Mouse (Mus musculus): Measurements from ENCODE around the gene Pdlim4. TPM values are rescaled to one million over a fixed set of nuclear protein-coding genes. Genes with fewer than 3 reads are reported as not detected.

Pdlim4 gene
- polyA plus RNA-seq, 1 experiment, result 469 TPM

DNA sequence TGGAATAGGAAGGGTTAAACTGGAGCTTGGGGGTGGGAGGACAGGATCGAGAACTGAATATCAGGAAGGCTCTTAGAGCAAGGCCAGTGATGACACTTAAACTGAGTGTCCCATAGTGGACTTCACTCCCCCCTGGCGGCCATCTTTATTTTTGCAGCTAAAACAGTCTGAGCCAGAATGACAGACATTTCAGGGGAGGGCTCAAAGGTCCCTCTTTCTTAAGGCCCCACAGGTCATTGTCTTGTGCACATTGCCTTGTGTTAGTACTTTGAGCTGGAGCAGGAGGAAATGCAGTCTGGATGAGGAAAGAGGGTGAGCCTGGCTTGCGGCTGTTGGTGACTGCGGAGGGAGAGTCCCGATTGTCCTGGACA, 20.1 kb upstream of the Pdlim4 start:
- Histone ChIP-seq H3K79me2 (ENCODE audit: control insufficient read depth, insufficient read depth) (no peaks in the 10 kb centered on the region), H3K4me2 (ENCODE audit: low read depth) (no peak overlapping the region), H3K27me3 (ENCODE audit: control insufficient read depth, insufficient read depth, insufficient read length) (no peaks in the 10 kb centered on the region), H3ac (ENCODE audit: control insufficient read depth, insufficient read length) (no peak overlapping the region), H3K36me3 (ENCODE audit: control insufficient read depth, insufficient read depth) (no peaks in the 10 kb centered on the region), H3K4me3 (no peak overlapping the region)
- TF ChIP-seq MYOG (IDR thresholded peaks at IDR 0.05; ENCODE audit: control insufficient read depth in 1 of 3, insufficient read depth in 1 of 3, insufficient read length in 2 of 3, low read depth in 2 of 3) (no peak), MAX (IDR thresholded peaks at IDR 0.05; ENCODE audit: low read depth) (no peak), POLR2AphosphoS2 (IDR thresholded peaks at IDR 0.05; ENCODE audit: insufficient read length, low read depth) (no peak), MYOD1 (IDR thresholded peaks at IDR 0.05; ENCODE audit: control insufficient read depth in 1 of 3, insufficient read length in 2 of 3, low read depth in 2 of 3) (no peak), TCF12 (IDR thresholded peaks at IDR 0.05; ENCODE audit: insufficient read depth, poor library complexity, severe bottlenecking) (no peak), POLR2A (IDR thresholded peaks at IDR 0.05; ENCODE audit: insufficient read length, low read depth) (no peak), REST (IDR thresholded peaks at IDR 0.05; ENCODE audit: insufficient read depth, insufficient read length) (no peak), E2F4 (IDR thresholded peaks at IDR 0.05; ENCODE audit: insufficient read depth) (no peak)

DNA sequence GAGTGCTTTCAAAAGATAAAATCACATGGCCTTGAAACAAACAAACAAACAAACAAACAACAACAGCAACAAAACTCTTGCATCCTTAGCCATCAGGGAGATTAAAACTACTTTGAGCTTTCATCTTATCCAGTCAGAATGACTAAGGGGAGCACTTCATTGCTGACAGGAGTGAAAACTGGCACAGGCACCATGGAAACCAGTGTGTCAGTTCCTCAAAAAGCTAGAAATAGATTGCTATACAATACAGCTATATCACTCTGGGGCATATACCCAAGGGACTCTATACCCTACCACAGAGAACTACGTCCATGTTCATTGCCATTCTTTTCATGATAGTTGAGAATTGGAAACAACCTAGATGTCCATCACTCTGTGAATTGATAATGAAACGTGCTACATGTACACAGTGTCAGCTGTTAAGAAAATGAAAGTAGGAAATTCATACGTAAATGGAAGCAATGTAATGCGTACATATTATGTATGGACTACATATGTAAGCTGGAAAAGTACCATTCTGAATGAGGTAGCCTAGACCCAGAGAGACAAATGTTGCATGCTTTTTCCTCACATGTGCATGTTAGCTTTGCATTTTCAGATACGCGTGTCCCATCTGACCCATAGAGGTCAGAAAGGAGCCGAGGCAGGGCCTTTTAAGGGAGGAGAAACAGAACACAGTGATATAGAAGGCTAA, 19.6 kb upstream of the Pdlim4 start:
- Histone ChIP-seq H3K27me3 (ENCODE audit: control insufficient read depth, insufficient read depth, insufficient read length) (no peaks in the 10 kb centered on the region), H3K4me3 (no peak overlapping the region), H3K4me2 (ENCODE audit: low read depth) (no peak overlapping the region), H3K79me2 (ENCODE audit: control insufficient read depth, insufficient read depth) (no peaks in the 10 kb centered on the region), H3ac (ENCODE audit: control insufficient read depth, insufficient read length) (no peak overlapping the region), H3K36me3 (ENCODE audit: control insufficient read depth, insufficient read depth) (no peaks in the 10 kb centered on the region)
- no peak for TF ChIP-seq POLR2AphosphoS2 (IDR thresholded peaks at IDR 0.05; ENCODE audit: insufficient read length, low read depth)
- no peak for TF ChIP-seq REST (IDR thresholded peaks at IDR 0.05; ENCODE audit: insufficient read depth, insufficient read length)
- TF ChIP-seq USF1 (IDR thresholded peaks at IDR 0.05; ENCODE audit: low read depth), result no peak
- TF ChIP-seq SRF (IDR thresholded peaks at IDR 0.05; ENCODE audit: control insufficient read depth, insufficient read length, low read depth), result no peak
- no peak for TF ChIP-seq MYOG (IDR thresholded peaks at IDR 0.05; ENCODE audit: control insufficient read depth in 1 of 3, insufficient read depth in 1 of 3, insufficient read length in 2 of 3, low read depth in 2 of 3)
- TF ChIP-seq TCF3 (IDR thresholded peaks at IDR 0.05; ENCODE audit: insufficient read length, low read depth), result no peak

DNA sequence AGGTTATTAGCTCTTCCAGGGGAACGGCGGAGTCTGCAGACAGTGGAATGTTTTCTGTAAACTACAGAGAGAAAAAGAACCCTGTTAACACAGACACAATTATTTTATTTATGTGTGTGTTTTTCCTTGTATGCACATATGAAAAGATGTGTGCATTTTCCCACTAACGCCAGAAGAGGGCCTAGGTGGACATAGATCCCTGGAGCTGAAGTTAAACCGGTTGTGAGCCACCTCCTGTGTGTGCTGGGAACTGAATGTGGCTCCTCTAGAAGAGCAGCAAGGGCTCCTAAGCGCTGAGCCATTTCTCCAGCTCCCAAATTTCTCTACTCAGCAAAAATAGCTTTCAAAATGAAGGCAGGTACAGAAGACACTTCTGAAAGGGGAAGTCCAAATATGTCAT, 17.0 kb upstream of the Pdlim4 start:
- H3K36me3 ChIP-seq (ENCODE audit: control insufficient read depth, insufficient read depth), result no peaks in the 10 kb centered on the region
- H3K4me3 ChIP-seq, result no peak overlapping the region
- TF ChIP-seq SRF (IDR thresholded peaks at IDR 0.05; ENCODE audit: control insufficient read depth, insufficient read length, low read depth) (no peak), E2F4 (IDR thresholded peaks at IDR 0.05; ENCODE audit: insufficient read depth) (no peak), REST (IDR thresholded peaks at IDR 0.05; ENCODE audit: insufficient read depth, insufficient read length) (no peak), USF1 (IDR thresholded peaks at IDR 0.05; ENCODE audit: low read depth) (no peak), POLR2A (IDR thresholded peaks at IDR 0.05; ENCODE audit: insufficient read length, low read depth) (no peak), TCF12 (IDR thresholded peaks at IDR 0.05; ENCODE audit: insufficient read depth, poor library complexity, severe bottlenecking) (no peak), MAX (IDR thresholded peaks at IDR 0.05; ENCODE audit: low read depth) (no peak), MYOG (IDR thresholded peaks at IDR 0.05; ENCODE audit: control insufficient read depth in 1 of 3, insufficient read depth in 1 of 3, insufficient read length in 2 of 3, low read depth in 2 of 3) (no peak), CEBPB (IDR thresholded peaks at IDR 0.05; ENCODE audit: insufficient read depth, poor library complexity, severe bottlenecking) (no peak), TCF3 (IDR thresholded peaks at IDR 0.05; ENCODE audit: insufficient read length, low read depth) (no peak), POLR2AphosphoS2 (IDR thresholded peaks at IDR 0.05; ENCODE audit: insufficient read length, low read depth) (no peak), MYOD1 (IDR thresholded peaks at IDR 0.05; ENCODE audit: control insufficient read depth in 1 of 3, insufficient read length in 2 of 3, low read depth in 2 of 3) (no peak)
- H3K27me3 ChIP-seq (ENCODE audit: control insufficient read depth, insufficient read depth, insufficient read length), result no peaks in the 10 kb centered on the region
- H3K4me2 ChIP-seq (ENCODE audit: low read depth), result no peak overlapping the region
- H3K79me2 ChIP-seq (ENCODE audit: control insufficient read depth, insufficient read depth), result no peaks in the 10 kb centered on the region
- H3ac ChIP-seq (ENCODE audit: control insufficient read depth, insufficient read length), result no peak overlapping the region

DNA sequence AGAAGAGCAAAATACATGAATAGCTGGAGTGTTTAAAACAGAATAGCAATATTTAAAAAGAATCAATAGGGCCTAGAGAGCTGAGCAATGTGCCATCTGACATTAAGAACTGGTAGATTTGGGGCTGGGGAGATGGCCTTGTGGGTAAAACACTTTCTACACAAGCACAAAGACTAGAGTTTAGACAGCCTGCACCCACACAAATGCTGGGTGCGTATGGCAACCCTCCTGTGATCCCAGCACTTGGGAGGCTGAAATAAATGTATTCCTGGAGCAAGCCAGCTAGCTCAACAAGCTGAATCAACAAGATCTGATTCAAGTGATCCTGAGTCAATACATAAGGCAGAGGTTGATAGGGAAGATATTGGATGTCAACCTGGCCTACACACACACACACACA, 16.2 kb upstream of the Pdlim4 start:
- no peak for TF ChIP-seq CEBPB (IDR thresholded peaks at IDR 0.05; ENCODE audit: insufficient read depth, poor library complexity, severe bottlenecking)
- TF ChIP-seq E2F4 (IDR thresholded peaks at IDR 0.05; ENCODE audit: insufficient read depth), result no peak
- no peak for TF ChIP-seq TCF3 (IDR thresholded peaks at IDR 0.05; ENCODE audit: insufficient read length, low read depth)
- no peak for TF ChIP-seq REST (IDR thresholded peaks at IDR 0.05; ENCODE audit: insufficient read depth, insufficient read length)
- no peak for TF ChIP-seq TCF12 (IDR thresholded peaks at IDR 0.05; ENCODE audit: insufficient read depth, poor library complexity, severe bottlenecking)
- TF ChIP-seq POLR2AphosphoS2 (IDR thresholded peaks at IDR 0.05; ENCODE audit: insufficient read length, low read depth), result no peak
- H3K4me3 ChIP-seq, result no peak overlapping the region
- H3K79me2 ChIP-seq (ENCODE audit: control insufficient read depth, insufficient read depth), result no peaks in the 10 kb centered on the region
- no peaks in the 10 kb centered on the region for H3K36me3 ChIP-seq (ENCODE audit: control insufficient read depth, insufficient read depth)
- H3ac ChIP-seq (ENCODE audit: control insufficient read depth, insufficient read length), result no peak overlapping the region
- no peaks in the 10 kb centered on the region for H3K27me3 ChIP-seq (ENCODE audit: control insufficient read depth, insufficient read depth, insufficient read length)
- no peak overlapping the region for H3K4me2 ChIP-seq (ENCODE audit: low read depth)

DNA sequence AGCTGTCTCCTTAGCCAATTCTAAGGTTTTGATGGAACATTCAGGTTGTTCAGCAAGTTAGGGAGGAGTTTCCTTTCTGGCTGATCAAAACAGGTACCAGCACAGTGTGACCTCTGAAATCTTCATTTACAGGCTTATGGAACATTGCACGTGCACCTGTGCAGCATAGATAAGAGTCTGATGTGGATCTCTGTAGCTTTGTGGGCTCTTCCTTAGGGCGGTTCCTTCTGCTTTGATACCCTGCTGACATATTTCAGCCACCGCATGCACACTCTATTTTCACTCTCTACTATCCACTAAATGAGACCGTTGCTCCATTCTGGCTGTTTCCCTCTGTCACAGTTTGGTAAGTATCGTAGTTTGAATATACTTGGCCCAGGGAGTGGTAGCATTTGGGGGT, 13.9 kb upstream of the Pdlim4 start:
- Histone ChIP-seq H3ac (ENCODE audit: control insufficient read depth, insufficient read length) (no peak overlapping the region), H3K4me2 (ENCODE audit: low read depth) (no peak overlapping the region), H3K4me3 (no peak overlapping the region), H3K27me3 (ENCODE audit: control insufficient read depth, insufficient read depth, insufficient read length) (no peaks in the 10 kb centered on the region), H3K79me2 (ENCODE audit: control insufficient read depth, insufficient read depth) (no peaks in the 10 kb centered on the region), H3K36me3 (ENCODE audit: control insufficient read depth, insufficient read depth) (no peaks in the 10 kb centered on the region)
- TF ChIP-seq E2F4 (IDR thresholded peaks at IDR 0.05; ENCODE audit: insufficient read depth) (no peak), POLR2A (IDR thresholded peaks at IDR 0.05; ENCODE audit: insufficient read length, low read depth) (no peak), USF1 (IDR thresholded peaks at IDR 0.05; ENCODE audit: low read depth) (no peak), MAX (IDR thresholded peaks at IDR 0.05; ENCODE audit: low read depth) (no peak), POLR2AphosphoS2 (IDR thresholded peaks at IDR 0.05; ENCODE audit: insufficient read length, low read depth) (no peak)

Measured in myocyte (in vitro differentiated cells).